Mouse (Mus musculus) mouse trophoblast stem cell (cell line): Measurements from ENCODE around the gene Olfr165.
"Not testable (repeated sequence)": the region's sequence is repeated elsewhere in the genome, so short reads cannot be mapped to it uniquely, and the experiment has no call there.

ENCODE experiments used
- in situ Hi-C, 2 experiments: fragments of 300-500 bp; cut with MseI, MboI; formaldehyde crosslinking; loops; 2 replicates in 1 of 2; 3 replicates in 1 of 2; pipeline ENCODE4 v1.15.1; 2025

The Olfr165 gene

DNA sequence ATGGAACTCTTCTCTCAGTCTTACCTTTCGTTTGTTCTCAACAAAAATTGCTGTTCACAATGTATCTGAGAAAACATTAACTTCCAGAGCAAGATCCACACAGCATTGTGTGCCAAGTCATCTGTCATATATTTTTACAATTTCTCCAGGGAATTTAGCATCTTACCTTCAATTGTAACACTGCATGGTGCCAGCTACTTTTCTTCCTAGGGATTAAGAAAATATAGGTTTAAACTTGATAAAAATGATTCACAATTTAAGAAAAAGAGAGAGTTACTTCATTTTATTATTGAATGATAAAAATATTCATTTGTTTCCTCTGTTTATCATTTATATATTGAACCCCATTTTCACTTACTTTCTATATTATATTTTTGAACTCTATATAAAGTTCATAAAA is at the start of gene Olfr165:
Gene Olfr165, minus strand, starts transcription at position 101 of the 400 bp plus-strand sequence.
- in situ Hi-C loops: no loop called here

GRCm38 (mm10) chr16:19464365-19464764 is 41.4 kb upstream of the Olfr165 start:
- in situ Hi-C loops: no loop called here

GRCm38 (mm10) chr16:19458741-19459140 is 35.8 kb upstream of the Olfr165 start:
- in situ Hi-C loops: not testable (repeated sequence)

DNA sequence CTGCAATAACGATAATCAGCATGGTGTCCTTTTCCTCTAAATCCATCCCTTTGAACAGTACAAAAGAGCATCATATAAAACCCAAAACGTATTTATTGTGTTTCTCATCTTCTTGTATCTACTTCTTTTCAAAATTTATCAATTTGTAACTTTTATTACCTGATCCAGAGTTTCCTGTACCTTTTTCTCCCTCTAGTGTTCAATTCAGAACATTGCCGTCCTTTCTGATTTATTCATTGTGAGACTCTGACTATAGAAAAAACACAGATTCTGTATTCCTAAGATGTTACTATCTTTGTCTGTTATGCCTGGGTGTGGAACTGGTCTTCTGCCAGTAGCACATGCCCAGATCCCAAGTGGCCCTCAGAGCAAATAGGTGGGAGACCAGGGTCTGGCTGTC is 35.0 kb downstream of the Olfr165 start:
- in situ Hi-C loops: no loop called here
